Mouse (Mus musculus) embryo, embryonic 10.5 days (tissue): Measurements from ENCODE around the gene Igf2bp2.

Experiments
- DNase-seq: peaks from one replicate; pipeline ENCODE4 v3.0.0-alpha.2; 2015; ENCODE audit warnings: low spot score

Igf2bp2 gene

GRCm38 (mm10) chr16:22106012-22106584 lies 57.0 kb downstream of the Igf2bp2 start:
- no peak for DNase-seq

GRCm38 (mm10) chr16:22100067-22100466 lies 63.0 kb downstream of the Igf2bp2 start:
- no peak for DNase-seq

DNA sequence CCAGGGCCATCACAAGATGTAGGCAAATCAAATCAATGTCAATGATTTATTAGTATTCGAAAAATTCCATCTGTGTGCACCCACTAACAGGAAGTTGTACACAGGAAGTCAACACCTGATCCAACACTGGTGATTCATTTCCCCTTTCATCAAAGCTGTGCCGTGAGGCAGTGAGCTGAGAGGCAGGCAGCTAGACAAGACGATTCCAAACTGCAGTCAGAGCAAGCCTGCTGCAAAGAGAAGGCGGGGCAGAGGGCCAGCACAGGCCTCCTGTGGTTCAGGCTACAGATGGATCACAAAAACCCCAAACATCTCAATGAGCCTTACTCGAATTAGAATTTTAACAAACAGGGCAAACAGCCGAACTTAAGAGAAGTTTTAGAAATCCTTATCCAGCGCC lies 65.4 kb downstream of the Igf2bp2 start:
- no peak for DNase-seq

DNA sequence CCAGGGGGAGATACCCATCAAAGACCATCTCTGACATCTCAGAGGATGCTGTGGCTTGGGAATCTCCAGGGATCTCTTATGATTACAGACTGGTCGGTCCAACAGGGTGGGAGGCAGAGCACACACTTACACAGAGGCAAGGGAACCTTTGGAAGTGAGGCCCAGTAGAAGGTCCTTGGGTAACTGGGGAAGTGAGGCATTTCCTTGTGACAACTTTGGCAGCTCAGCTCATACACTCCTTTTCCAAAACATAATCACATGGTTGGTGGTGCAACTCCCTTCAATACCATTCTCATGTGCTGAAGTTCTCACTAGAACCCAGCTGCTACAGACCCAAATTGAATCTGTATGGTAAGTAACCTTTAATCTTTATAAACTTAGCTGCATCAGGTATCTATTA lies 67.3 kb downstream of the Igf2bp2 start:
- DNase-seq: no peak

- DNase-seq: no peak
These were observed 71.8 kb downstream of the Igf2bp2 start for GRCm38 (mm10) chr16:22091255-22091783.

GRCm38 (mm10) chr16:22085411-22085810 lies 77.7 kb downstream of the Igf2bp2 start:
- DNase-seq: no peak

- DNase-seq: no peak
These were observed 82.9 kb downstream of the Igf2bp2 start for GRCm38 (mm10) chr16:22080125-22080710.

DNA sequence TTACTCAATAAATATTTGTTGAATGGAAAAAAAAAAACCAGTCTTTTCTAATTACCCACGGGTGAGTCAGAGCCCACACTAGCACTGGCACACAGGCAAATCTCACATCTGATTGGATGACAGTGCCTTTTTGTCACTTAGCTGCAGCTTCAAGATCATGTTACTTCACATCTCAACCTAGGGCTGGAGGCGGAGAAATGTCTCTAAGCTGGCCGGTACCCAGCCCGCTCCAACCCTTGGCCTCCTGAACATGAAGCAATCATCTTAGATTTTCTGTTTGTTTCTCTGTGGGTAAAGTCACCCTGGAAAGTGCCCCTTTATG lies 86.5 kb downstream of the Igf2bp2 start:
- DNase-seq: no peak

- peak; percentile 22 for DNase-seq
These were observed 87.1 kb downstream of the Igf2bp2 start for GRCm38 (mm10) chr16:22075829-22076619.

DNA sequence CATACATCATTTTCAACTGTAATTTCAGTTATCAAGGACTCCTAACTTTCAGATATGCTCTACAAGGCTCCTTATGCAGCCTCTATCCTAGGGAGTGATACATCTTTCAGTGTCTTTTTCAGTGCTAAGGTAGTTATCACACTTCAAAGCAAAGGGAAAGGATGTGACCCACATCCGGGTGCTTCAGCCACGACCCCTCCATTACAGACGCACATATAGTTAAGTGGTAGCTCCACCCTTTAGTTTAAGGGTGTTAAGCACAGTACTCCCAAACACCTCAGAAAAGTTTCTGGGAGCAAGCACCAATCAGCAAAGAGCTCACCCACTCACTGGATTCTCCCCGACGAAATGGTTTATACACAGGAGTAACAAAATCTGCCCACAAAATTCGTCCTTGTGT lies 88.0 kb downstream of the Igf2bp2 start:
- no peak for DNase-seq

- no peak for DNase-seq
These were observed 91.7 kb downstream of the Igf2bp2 start for GRCm38 (mm10) chr16:22071361-22071760.

DNA sequence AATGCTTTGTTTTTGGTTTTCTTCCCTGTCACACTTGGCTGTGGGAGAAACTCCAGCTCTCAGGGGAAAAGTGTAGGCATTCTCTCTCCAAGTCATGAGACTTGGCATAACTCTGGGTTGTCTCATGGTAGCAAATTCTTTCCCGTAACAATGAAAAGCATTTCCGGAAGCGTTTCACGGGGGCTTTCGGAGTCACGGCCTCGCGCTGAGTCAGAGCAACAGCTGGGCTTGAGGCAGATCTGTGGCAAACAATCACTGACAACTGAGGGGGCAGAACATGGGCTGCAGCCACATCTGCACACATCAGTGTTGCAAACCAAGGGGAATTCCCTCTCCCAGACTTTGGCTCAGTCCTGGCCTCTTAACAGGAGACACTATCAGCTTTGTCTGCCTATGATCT lies 95.7 kb downstream of the Igf2bp2 start:
- no peak for DNase-seq

DNA sequence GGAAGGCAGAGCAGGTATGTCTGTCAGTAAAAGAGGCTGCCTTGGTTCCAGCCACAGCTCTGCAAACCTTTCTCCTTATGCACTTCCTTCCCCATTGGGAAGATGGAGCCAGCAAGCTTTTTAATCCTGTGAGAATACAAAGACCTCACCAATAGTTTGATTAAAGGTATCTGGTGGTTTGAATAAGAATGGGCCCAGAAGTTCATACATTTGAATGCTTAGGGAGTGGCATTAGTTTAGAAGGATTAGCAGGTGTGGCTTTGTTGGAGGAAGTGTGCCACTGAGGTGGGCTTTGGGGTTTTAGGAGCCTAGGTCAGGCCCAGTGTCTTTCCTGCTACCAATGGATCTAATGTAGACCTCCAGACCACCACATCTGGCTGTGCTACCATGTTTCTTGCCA lies 97.6 kb downstream of the Igf2bp2 start:
- no peak for DNase-seq

GRCm38 (mm10) chr16:22062284-22062683 lies 100.8 kb downstream of the Igf2bp2 start:
- DNase-seq: no peak

GRCm38 (mm10) chr16:22061555-22062160 lies 101.4 kb downstream of the Igf2bp2 start:
- DNase-seq: no peak

DNA sequence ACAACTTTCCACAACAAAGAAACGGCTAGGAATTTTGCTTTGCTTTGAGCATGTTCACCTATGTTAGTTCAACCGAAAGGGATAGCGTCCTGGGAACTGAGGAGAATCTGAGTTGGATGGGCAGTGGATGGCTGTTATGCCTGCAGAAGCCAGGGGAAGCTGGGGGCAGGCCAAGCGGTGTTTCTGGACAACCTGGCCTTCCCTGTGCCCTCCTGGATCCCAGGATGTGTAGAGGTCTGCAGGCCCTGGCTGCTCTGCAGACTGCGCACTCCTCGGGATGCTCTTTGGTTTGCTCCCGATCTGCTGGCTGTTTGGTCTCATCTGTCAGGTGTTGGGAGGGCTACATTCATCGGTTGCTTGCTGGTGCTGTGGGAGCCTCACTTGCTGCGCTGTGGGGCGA lies 102.7 kb downstream of the Igf2bp2 start:
- no peak for DNase-seq

- DNase-seq: no peak
These were observed 104.2 kb downstream of the Igf2bp2 start for GRCm38 (mm10) chr16:22058871-22059270.

DNA sequence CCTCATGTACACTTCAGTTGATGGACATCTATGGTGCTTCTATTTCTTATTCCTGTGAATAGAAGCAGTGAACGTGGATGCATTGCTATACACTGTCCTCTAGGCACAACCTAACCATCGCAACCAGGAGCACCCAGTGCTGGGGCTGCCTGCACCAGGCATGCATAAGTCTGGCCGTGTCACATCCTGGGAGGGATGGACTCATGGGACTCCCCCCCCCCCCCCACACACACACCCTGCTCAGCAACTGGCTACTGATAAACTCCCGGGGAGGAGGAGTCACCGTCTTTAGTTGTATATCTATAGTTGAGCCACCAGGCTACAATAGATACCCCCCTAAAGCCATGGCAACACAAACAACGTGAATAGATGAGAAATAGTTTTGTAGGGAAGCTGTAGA lies 105.6 kb downstream of the Igf2bp2 start:
- DNase-seq: no peak

DNA sequence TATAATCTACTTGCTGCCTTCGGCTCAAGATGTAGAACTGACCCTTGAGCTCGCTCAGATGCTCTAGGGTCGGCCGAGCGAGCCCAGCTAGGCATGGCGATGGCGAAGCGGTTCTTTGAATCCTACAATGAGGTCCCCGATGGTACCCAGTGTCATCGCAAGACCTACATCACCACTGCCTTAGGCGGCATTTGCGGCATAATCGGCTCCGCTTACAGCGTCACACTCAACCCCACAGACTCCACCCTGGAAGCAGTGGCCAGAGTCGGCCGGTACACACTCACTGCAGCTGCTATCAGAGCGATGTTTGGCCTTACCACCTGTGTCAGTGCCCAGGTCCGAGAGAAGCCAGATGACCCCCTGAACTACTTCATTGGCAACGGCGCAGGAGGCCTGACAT lies 109.7 kb downstream of the Igf2bp2 start:
- no peak for DNase-seq

DNA sequence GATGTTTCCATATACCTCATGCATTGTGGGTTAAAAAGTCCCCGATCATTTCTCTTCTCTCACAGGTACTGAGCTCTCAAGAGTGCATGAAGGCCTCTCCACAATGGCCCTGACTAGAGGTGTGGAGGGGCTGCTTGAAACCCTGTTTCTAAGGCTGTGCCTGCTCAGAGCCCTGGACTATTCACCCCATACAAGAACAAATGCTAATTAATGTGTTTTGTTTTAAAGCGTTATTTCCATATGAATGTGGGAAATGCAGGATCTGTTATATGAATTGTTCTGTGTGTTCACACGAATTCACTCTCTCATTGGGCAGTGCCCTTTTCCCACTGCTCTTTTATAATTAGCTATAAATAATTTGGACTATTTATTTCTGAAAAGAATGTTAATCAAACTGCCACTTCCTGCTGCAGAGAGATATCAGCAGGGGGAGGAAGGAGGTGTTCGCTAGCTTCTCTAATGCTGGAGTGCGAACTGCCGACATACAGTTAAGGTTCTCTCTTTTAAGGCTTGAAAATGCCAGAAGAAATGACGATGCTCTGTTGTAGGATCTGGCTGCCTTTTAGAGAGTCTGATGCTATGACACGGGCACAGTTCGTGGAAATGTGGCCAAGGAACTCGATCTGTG lies 116.2 kb downstream of the Igf2bp2 start:
- no peak for DNase-seq

GRCm38 (mm10) chr16:22045930-22046329 lies 117.2 kb downstream of the Igf2bp2 start:
- DNase-seq: no peak

GRCm38 (mm10) chr16:22043830-22044229 lies 119.3 kb downstream of the Igf2bp2 start:
- DNase-seq: no peak

- DNase-seq: no peak
These were observed 123.1 kb downstream of the Igf2bp2 start for GRCm38 (mm10) chr16:22039978-22040377.
